Mouse (Mus musculus): ENCODE measurements at regions not wholly inside any gene's neighbourhood (a gene's known extent, or its start where the extent isn't known, plus 50 kb on each side); places are given as distances from the start of the nearest gene placed in this dataset.
A peak's percentile ranks its signal among the peaks of the same experiment; 100 is the strongest.

- peak; percentile 60 for DNase-seq (ENCODE audit: low read depth, low spot score)
- H3K79me2 ChIP-seq (ENCODE audit: control insufficient read depth, insufficient read depth, low read length, poor library complexity), result peaks cover 9% of the 10 kb centered on the region
- TF ChIP-seq ZNF384 (IDR thresholded peaks at IDR 0.05; ENCODE audit: low read depth, low read length), result no peak
- TF ChIP-seq CHD1 (IDR thresholded peaks at IDR 0.05; ENCODE audit: low read depth, low read length), result no peak
- 0 out of 2 replicates have a peak, but pooled peaks have one; percentile 17 for TF ChIP-seq NELFE (IDR thresholded peaks at IDR 0.05; ENCODE audit: low read depth, low read length)
- no peak for TF ChIP-seq MYC (IDR thresholded peaks at IDR 0.05; ENCODE audit: low read depth, low read length)
- TF ChIP-seq SIN3A (IDR thresholded peaks at IDR 0.05; ENCODE audit: low read length), result peak; percentile 10; the same call in 1 of the 2 replicates
- TF ChIP-seq HCFC1 (IDR thresholded peaks at IDR 0.05; ENCODE audit: low read depth, low read length), result no peak
- TF ChIP-seq MAFK (IDR thresholded peaks at IDR 0.05; ENCODE audit: borderline replicate concordance, low read depth, low read length), result peak; percentile 69; the same call in 1 of the 2 replicates
- TF ChIP-seq MAX (IDR thresholded peaks at IDR 0.05; ENCODE audit: low read length), result peak; percentile 23; the same call in 1 of the 2 replicates
- TF ChIP-seq POLR2A (IDR thresholded peaks at IDR 0.05; ENCODE audit: control insufficient read depth in 1 of 2, insufficient read depth in 1 of 2, low read depth in 1 of 2, low read length in 2 of 2, poor library complexity in 1 of 2), result no peak
- no peak for TF ChIP-seq SMC3 (IDR thresholded peaks at IDR 0.05; ENCODE audit: low read depth, low read length)
- TF ChIP-seq MAZ (IDR thresholded peaks at IDR 0.05; ENCODE audit: low read depth, low read length), result no peak
- no peak for TF ChIP-seq POLR2AphosphoS5 (IDR thresholded peaks at IDR 0.05; ENCODE audit: borderline replicate concordance, low read depth, low read length)
- peak in 1 of 2 experiments; percentile 33; a peak in 2 of 4 replicates for TF ChIP-seq EP300 (IDR thresholded peaks at IDR 0.05; ENCODE audit: low read depth in 1 of 2, low read length in 2 of 2)
- H3K36me3 ChIP-seq (ENCODE audit: control insufficient read depth in 1 of 2, insufficient read depth in 2 of 2, low read length in 2 of 2), result peaks cover 0 to 63% of the 10 kb centered on the region in 2 experiments; a peak in 2 of 4 replicates
- peak overlapping the region; percentile 81 for H3K27ac ChIP-seq (ENCODE audit: control insufficient read depth, low read depth, low read length)
- peak overlapping the region; percentile 65 for H3K9ac ChIP-seq (ENCODE audit: control insufficient read depth, low read depth, low read length, poor library complexity, severe bottlenecking)
- H3K9me3 ChIP-seq (replicated peaks; ENCODE audit: insufficient read depth, low read length), result no peaks in the 10 kb centered on the region
- H3K27me3 ChIP-seq (ENCODE audit: control insufficient read depth in 1 of 2, insufficient read depth in 2 of 2, low read length in 2 of 2), result no peaks in the 10 kb centered on the region
- peaks cover 24 to 62% of the 10 kb centered on the region in 2 experiments for H3K4me1 ChIP-seq (ENCODE audit: control insufficient read depth in 1 of 2, insufficient read depth in 2 of 2, low read length in 2 of 2)
- H3K4me3 ChIP-seq (ENCODE audit: control insufficient read depth in 1 of 2, insufficient read depth in 1 of 2, low read depth in 2 of 2, low read length in 2 of 2), result peak overlapping the region; percentile 29 to 41; a peak in 3 of 4 replicates
Measured at GRCm38 (mm10) chr15:36878960-36879359, 128.6 kb downstream of the Zfp706 start.

GRCm38 (mm10) chr15:36878276-36878675 lies 129.3 kb downstream of the Zfp706 start:
- peaks cover 24 to 67% of the 10 kb centered on the region in 2 experiments for H3K4me1 ChIP-seq (ENCODE audit: control insufficient read depth in 1 of 2, insufficient read depth in 2 of 2, low read length in 2 of 2)
- peaks cover 0 to 70% of the 10 kb centered on the region in 2 experiments; a peak in 2 of 4 replicates for H3K36me3 ChIP-seq (ENCODE audit: control insufficient read depth in 1 of 2, insufficient read depth in 2 of 2, low read length in 2 of 2)
- H3K27ac ChIP-seq (ENCODE audit: control insufficient read depth, low read depth, low read length), result peak overlapping the region; percentile 81
- H3K27me3 ChIP-seq (ENCODE audit: control insufficient read depth in 1 of 2, insufficient read depth in 2 of 2, low read length in 2 of 2), result no peaks in the 10 kb centered on the region
- H3K9me3 ChIP-seq (replicated peaks; ENCODE audit: insufficient read depth, low read length), result no peaks in the 10 kb centered on the region
- DNase-seq (ENCODE audit: low read depth, low spot score), result peak; percentile 36
- peak overlapping the region; percentile 65; the same call in 1 of the 2 replicates for H3K9ac ChIP-seq (ENCODE audit: control insufficient read depth, low read depth, low read length, poor library complexity, severe bottlenecking)
- 0 out of 2 replicates have a peak, but pooled peaks have one; percentile 7 for TF ChIP-seq TCF12 (IDR thresholded peaks at IDR 0.05; ENCODE audit: low read depth, low read length)
- no peak for TF ChIP-seq MYB (IDR thresholded peaks at IDR 0.05; ENCODE audit: low read depth, low read length)
- no peak for TF ChIP-seq KAT2A (conservative IDR thresholded peaks at IDR 0.05; ENCODE audit: low read depth, low read length)
- TF ChIP-seq ELF1 (IDR thresholded peaks at IDR 0.05; ENCODE audit: low read depth, low read length), result no peak
- H3K4me3 ChIP-seq (ENCODE audit: control insufficient read depth in 1 of 2, insufficient read depth in 1 of 2, low read depth in 2 of 2, low read length in 2 of 2), result no peak overlapping the region
- peaks cover 9% of the 10 kb centered on the region for H3K79me2 ChIP-seq (ENCODE audit: control insufficient read depth, insufficient read depth, low read length, poor library complexity)

Measured in MEL (cell line).